10 mouse cellular contexts compared by ENCODE assay signal in the genomic region with DNA sequence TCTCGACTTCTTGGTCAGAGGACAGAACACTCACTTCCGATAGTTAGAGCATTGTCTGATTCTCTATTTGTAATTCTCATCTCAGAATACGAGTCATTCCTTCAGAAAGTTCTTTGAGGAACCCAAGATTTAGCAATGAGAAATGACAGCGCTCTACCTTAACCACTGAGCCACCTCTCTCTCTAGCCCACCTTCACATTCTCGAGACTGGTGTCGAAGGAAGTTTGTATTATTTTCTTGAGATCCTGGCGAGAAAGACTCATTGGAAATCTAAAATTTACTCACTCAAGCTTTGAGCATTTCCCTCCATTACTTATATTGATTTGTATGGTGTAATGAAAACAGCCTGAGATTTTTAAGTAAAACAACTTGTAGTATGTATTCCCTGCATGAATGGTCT. TPM values are rescaled to one million over a fixed set of nuclear protein-coding genes. Genes with fewer than 3 reads are reported as not detected.
A peak's percentile ranks its signal among the peaks of the same experiment; 100 is the strongest.
DNase-seq lines count a peak whose midpoint lies in the region; ATAC-seq and TF ChIP-seq lines count a peak whose summit lies in the region.
"Had no signal": no experiment of that assay in that cellular context is flagged by ENCODE, and none has a peak within 500 bp of the region (broad histone marks: within the 10 kb centered on the region; RNA-seq: fewer than 3 reads in every experiment).

No protein-coding gene starts in this region.

- H3K27ac ChIP-seq in heart, postnatal 0 days (ENCODE audit: low read depth): no peak overlapping the region
- no peak overlapping the region for H3K27ac ChIP-seq in embryonic facial prominence, embryonic 15.5 days (replicated peaks)
- no peak overlapping the region for H3K27ac ChIP-seq in intestine, postnatal 0 days (ENCODE audit: low read depth, low read length)
- no peak overlapping the region for H3K27ac ChIP-seq in midbrain, postnatal 0 days (ENCODE audit: low read depth, low read length)

- H3K4me1 ChIP-seq in heart, postnatal 0 days (ENCODE audit: control insufficient read depth, insufficient read depth): peaks cover 9% of the 10 kb centered on the region; the same call in 1 of the 2 replicates
- peaks cover 10% of the 10 kb centered on the region; the same call in 1 of the 2 replicates for H3K4me1 ChIP-seq in embryonic facial prominence, embryonic 15.5 days
- 0 out of 2 replicates have a peak, but pooled peaks cover 3% of the 10 kb centered on the region for H3K4me1 ChIP-seq in intestine, postnatal 0 days (replicated peaks; ENCODE audit: control insufficient read depth, insufficient read depth, low read length)
- H3K4me1 ChIP-seq in midbrain, postnatal 0 days (ENCODE audit: insufficient read depth, low read length): peaks cover 6% of the 10 kb centered on the region; the same call in 1 of the 2 replicates

- no peak overlapping the region for H3K9ac ChIP-seq in heart, postnatal 0 days (replicated peaks; ENCODE audit: low read depth, low read length)
- H3K9ac ChIP-seq in embryonic facial prominence, embryonic 15.5 days: no peak overlapping the region
- no peak overlapping the region for H3K9ac ChIP-seq in intestine, postnatal 0 days (ENCODE audit: low read depth, low read length)
- no peak overlapping the region for H3K9ac ChIP-seq in midbrain, postnatal 0 days (replicated peaks; ENCODE audit: low read length, poor library complexity, severe bottlenecking)

- TF ChIP-seq CTCF in heart, postnatal 0 days (IDR thresholded peaks at IDR 0.05; ENCODE audit: low read depth): no peak
- no peak for TF ChIP-seq CTCF in intestine, postnatal 0 days (IDR thresholded peaks at IDR 0.05; ENCODE audit: low read depth)
- TF ChIP-seq CTCF in midbrain, postnatal 0 days (IDR thresholded peaks at IDR 0.05): no peak

- no peaks in the 10 kb centered on the region for H3K27me3 ChIP-seq in heart, postnatal 0 days (ENCODE audit: control insufficient read depth, insufficient read depth, low read length)
- H3K27me3 ChIP-seq in embryonic facial prominence, embryonic 15.5 days: no peaks in the 10 kb centered on the region
- H3K27me3 ChIP-seq in intestine, postnatal 0 days (replicated peaks; ENCODE audit: control insufficient read depth, insufficient read depth, low read length): no peaks in the 10 kb centered on the region
- H3K27me3 ChIP-seq in midbrain, postnatal 0 days (ENCODE audit: insufficient read depth, low read length): no peaks in the 10 kb centered on the region

- no peak for ATAC-seq in heart, postnatal 0 days (ENCODE audit: insufficient read depth, low read depth)
- ATAC-seq in embryonic facial prominence, embryonic 15.5 days (ENCODE audit: insufficient number of reproducible peaks, low FRiP score, low TSS enrichment, low read depth): no peak
- ATAC-seq in intestine, postnatal 0 days: no peak
- no peak for ATAC-seq in midbrain, postnatal 0 days (ENCODE audit: low FRiP score)

- 85% methylated on average over 7 of the region's 7 CpGs for WGBS in heart, postnatal 0 days
- 86% methylated on average over 7 of the region's 7 CpGs for WGBS in embryonic facial prominence, embryonic 15.5 days
- WGBS in intestine, postnatal 0 days: 88% methylated on average over 7 of the region's 7 CpGs
- 87% methylated on average over 7 of the region's 7 CpGs for WGBS in midbrain, postnatal 0 days

- H3K36me3 ChIP-seq in heart, postnatal 0 days (replicated peaks; ENCODE audit: control insufficient read depth, insufficient read depth, low read length): peaks cover 21% of the 10 kb centered on the region
- peaks cover 12% of the 10 kb centered on the region for H3K36me3 ChIP-seq in embryonic facial prominence, embryonic 15.5 days
- peaks cover 16% of the 10 kb centered on the region for H3K36me3 ChIP-seq in intestine, postnatal 0 days (ENCODE audit: control insufficient read depth, insufficient read depth)
- 0 out of 2 replicates have a peak, but pooled peaks cover 3% of the 10 kb centered on the region for H3K36me3 ChIP-seq in midbrain, postnatal 0 days (ENCODE audit: insufficient read depth, low read length)

- no peak for DNase-seq in heart, postnatal 0 days (ENCODE audit: low spot score)
- DNase-seq in heart, adult 9 months (ENCODE audit: low spot score in 2 of 2): no peak
- no peak for DNase-seq in midbrain, postnatal 0 days (ENCODE audit: low spot score)
- DNase-seq in ovary, postnatal 36 days (ENCODE audit: low spot score): no peak
- no peak for DNase-seq in gastrocnemius, adult 8-10 months (ENCODE audit: low spot score in 2 of 2)
- no peak for DNase-seq in embryo, embryonic 11 days
- DNase-seq: adrenal gland, postnatal 25 days; kidney, adult 2 months had no signal

- H3K4me3 ChIP-seq in heart, postnatal 0 days (ENCODE audit: low read depth, low read length): no peak overlapping the region
- H3K4me3 ChIP-seq in embryonic facial prominence, embryonic 15.5 days (replicated peaks): peak overlapping the region; percentile 69
- no peak overlapping the region for H3K4me3 ChIP-seq in intestine, postnatal 0 days (ENCODE audit: low read depth, low read length)
- H3K4me3 ChIP-seq in midbrain, postnatal 0 days (ENCODE audit: low read depth, low read length): no peak overlapping the region; the same call in 1 of the 2 replicates

- H3K4me2 ChIP-seq in heart, postnatal 0 days (ENCODE audit: low read depth, low read length): 0 out of 2 replicates have a peak overlapping the region, but pooled peaks have one; percentile 85
- H3K4me2 ChIP-seq in embryonic facial prominence, embryonic 15.5 days (replicated peaks): peak overlapping the region; percentile 72; the same call in 1 of the 2 replicates
- H3K4me2 ChIP-seq in intestine, postnatal 0 days (replicated peaks; ENCODE audit: low read depth): peak overlapping the region; percentile 78; the same call in 1 of the 2 replicates
- peak overlapping the region; percentile 59; the same call in 1 of the 2 replicates for H3K4me2 ChIP-seq in midbrain, postnatal 0 days (ENCODE audit: low read depth, low read length, poor library complexity, severe bottlenecking)

- no peaks in the 10 kb centered on the region for H3K9me3 ChIP-seq in heart, postnatal 0 days (replicated peaks; ENCODE audit: control insufficient read depth, low read length)
- H3K9me3 ChIP-seq in embryonic facial prominence, embryonic 15.5 days (replicated peaks): no peaks in the 10 kb centered on the region
- H3K9me3 ChIP-seq in intestine, postnatal 0 days (ENCODE audit: control insufficient read depth): no peaks in the 10 kb centered on the region
- no peaks in the 10 kb centered on the region for H3K9me3 ChIP-seq in midbrain, postnatal 0 days (ENCODE audit: low read length)

- TF ChIP-seq EP300 in heart, postnatal 0 days (IDR thresholded peaks at IDR 0.05; ENCODE audit: low read depth): no peak

RNA-seq across cellular contexts. Expression of a gene that starts 1.5 kb away (rescaled TPM):
- 4.4 and 4.7 TPM in 2 replicates for total RNA-seq in heart, postnatal 0 days (2014; rRNA removed; ENCODE audit: low replicate concordance)
- polyA plus RNA-seq in heart, postnatal 0 days (2015; fragmentation: Nextera tagmentation; extraction: Ambion mirVana): 15.1 and 15.2 TPM in 2 replicates
- polyA plus RNA-seq in embryonic facial prominence, embryonic 15.5 days (2015; fragmentation: Nextera tagmentation; extraction: Ambion mirVana): 22.5 and 23.5 TPM in 2 replicates
- polyA plus RNA-seq in intestine, postnatal 0 days (2015; fragmentation: Nextera tagmentation; extraction: Ambion mirVana): 11.1 and 11.7 TPM in 2 replicates
- total RNA-seq in midbrain, postnatal 0 days (2014; rRNA removed): 3.8 and 7.5 TPM in 2 replicates
- polyA plus RNA-seq in midbrain, postnatal 0 days (2015; fragmentation: Nextera tagmentation; extraction: Ambion mirVana): 14.1 and 14.4 TPM in 2 replicates
- total RNA-seq in gastrocnemius, adult 8-10 months (2022): 10 to 100 TPM in 1 of 4 experiments, 1 to 10 TPM in 3; 6.7 to 11.6 (median 8.8) TPM
